Mouse (Mus musculus) MEL (cell line): ENCODE data around the gene Klhl22. TPM values are rescaled to one million over a fixed set of nuclear protein-coding genes. Genes with fewer than 3 reads are reported as not detected.

ENCODE experiments used
- DNase-seq: peaks from one replicate; pipeline ENCODE4 v3.0.0; 2011; ENCODE audit warnings: low read depth, low spot score
- H3K27ac ChIP-seq: 2 replicates; pipeline ENCODE4 v1.5.1; 2012; ENCODE audit warnings: low read depth, mild to moderate bottlenecking, control low read depth, low read length, moderate library complexity; ENCODE audit not compliant: control insufficient read depth
- H3K27me3 ChIP-seq, 2 experiments: fragments of 150-350 bp in 1 of 2; sonication (generic) in 1 of 2; 2 replicates each; pipeline ENCODE4 v1.6.1; 2012; ENCODE audit warnings: low read length in 2 of 2, mild to moderate bottlenecking in 2 of 2, improper control_type of control experiment in 1 of 2, moderate library complexity in 1 of 2; ENCODE audit not compliant: insufficient read depth in 2 of 2, control insufficient read depth in 1 of 2
- H3K36me3 ChIP-seq, 2 experiments: 2 replicates each; pipeline ENCODE4 v1.6.1; 2012 to 2014; ENCODE audit warnings: low read length in 2 of 2, improper control_type of control experiment in 1 of 2, inconsistent platforms in 1 of 2, mild to moderate bottlenecking in 1 of 2; ENCODE audit not compliant: insufficient read depth in 2 of 2, control insufficient read depth in 1 of 2
- H3K4me1 ChIP-seq, 2 experiments: fragments of 150-350 bp in 1 of 2; sonication (generic) in 1 of 2; 2 replicates each; pipeline ENCODE4 v1.6.1; 2012; ENCODE audit warnings: low read length in 2 of 2, improper control_type of control experiment in 1 of 2, mild to moderate bottlenecking in 1 of 2; ENCODE audit not compliant: insufficient read depth in 2 of 2, control insufficient read depth in 1 of 2
- H3K4me3 ChIP-seq, 2 experiments: fragments of 150-350 bp in 1 of 2; sonication (generic) in 1 of 2; 2 replicates each; pipeline ENCODE4 v1.5.1; 2012; ENCODE audit warnings: low read depth in 2 of 2, low read length in 2 of 2, mild to moderate bottlenecking in 2 of 2, moderate library complexity in 2 of 2, control low read depth in 1 of 2, improper control_type of control experiment in 1 of 2; ENCODE audit not compliant: control insufficient read depth in 1 of 2, insufficient read depth in 1 of 2
- H3K79me2 ChIP-seq: 2 replicates; pipeline ENCODE4 v1.6.1; 2012; ENCODE audit warnings: mild to moderate bottlenecking, low read length, moderate library complexity; ENCODE audit not compliant: control insufficient read depth, poor library complexity, insufficient read depth
- H3K9ac ChIP-seq: 2 replicates; pipeline ENCODE4 v1.6.1; 2012; ENCODE audit warnings: low read depth, mild to moderate bottlenecking, control low read depth, low read length, moderate library complexity; ENCODE audit not compliant: control insufficient read depth, poor library complexity, severe bottlenecking
- H3K9me3 ChIP-seq: fragments of 150-350 bp; sonication (generic); replicated peaks from 2 replicates; pipeline ENCODE4 v1.6.1; 2012; ENCODE audit warnings: mild to moderate bottlenecking, low read length, improper control_type of control experiment, moderate library complexity; ENCODE audit not compliant: insufficient read depth
- BHLHE40 ChIP-seq: IDR thresholded peaks from 2 replicates; pipeline ENCODE4 v1.6.1; 2012; ENCODE audit warnings: low read depth, mild to moderate bottlenecking, inconsistent platforms, low read length, improper control_type of control experiment, borderline replicate concordance
- CHD1 ChIP-seq: IDR thresholded peaks from 2 replicates; pipeline ENCODE4 v1.6.1; 2012; ENCODE audit warnings: low read depth, mild to moderate bottlenecking, inconsistent platforms, low read length, improper control_type of control experiment
- CTCF ChIP-seq, 3 experiments: IDR thresholded peaks in 2 of 3; conservative IDR thresholded peaks in 1 of 3; 2 replicates each; pipeline ENCODE4 v1.5.1; 2011 to 2012; ENCODE audit warnings: low read length in 3 of 3, low read depth in 2 of 3, mild to moderate bottlenecking in 2 of 3, improper control_type of control experiment in 1 of 3, inconsistent platforms in 1 of 3, mixed read lengths in 1 of 3, moderate library complexity in 1 of 3; ENCODE audit not compliant: control insufficient read depth in 1 of 3, insufficient read depth in 1 of 3, poor library complexity in 1 of 3, severe bottlenecking in 1 of 3
- HCFC1 ChIP-seq: IDR thresholded peaks from 2 replicates; pipeline ENCODE4 v1.6.1; 2012; ENCODE audit warnings: low read depth, mild to moderate bottlenecking, inconsistent platforms, low read length, improper control_type of control experiment, moderate library complexity
- KAT2A ChIP-seq: conservative IDR thresholded peaks from 2 replicates; pipeline ENCODE4 v1.6.1; 2012; ENCODE audit warnings: low read depth, low read length, improper control_type of control experiment, inconsistent platforms
- MAX ChIP-seq: IDR thresholded peaks from 2 replicates; pipeline ENCODE4 v1.6.1; 2011; ENCODE audit warnings: low read length, improper control_type of control experiment
- MAZ ChIP-seq: IDR thresholded peaks from 2 replicates; pipeline ENCODE4 v1.6.1; 2012; ENCODE audit warnings: low read depth, mild to moderate bottlenecking, inconsistent platforms, low read length, improper control_type of control experiment
- NELFE ChIP-seq: IDR thresholded peaks from 2 replicates; pipeline ENCODE4 v1.6.1; 2011; ENCODE audit warnings: low read depth, low read length, improper control_type of control experiment
- NRF1 ChIP-seq: IDR thresholded peaks from 2 replicates; pipeline ENCODE4 v1.6.1; 2014; ENCODE audit warnings: low read depth, mild to moderate bottlenecking, inconsistent platforms, low read length, improper control_type of control experiment, moderate library complexity; ENCODE audit not compliant: poor library complexity, insufficient read depth, severe bottlenecking
- POLR2AphosphoS2 ChIP-seq: IDR thresholded peaks from 2 replicates; pipeline ENCODE4 v1.6.1; 2011; ENCODE audit warnings: low read length, improper control_type of control experiment
- RAD21 ChIP-seq: IDR thresholded peaks from 2 replicates; pipeline ENCODE4 v1.6.1; 2011; ENCODE audit warnings: mild to moderate bottlenecking, low read depth, low read length, improper control_type of control experiment
- RCOR1 ChIP-seq: IDR thresholded peaks from 2 replicates; pipeline ENCODE4 v1.6.1; 2012; ENCODE audit warnings: low read depth, mild to moderate bottlenecking, inconsistent platforms, low read length, improper control_type of control experiment
- SIN3A ChIP-seq: IDR thresholded peaks from 2 replicates; pipeline ENCODE4 v1.6.1; 2012; ENCODE audit warnings: low read length, improper control_type of control experiment, inconsistent platforms
- SMC3 ChIP-seq: IDR thresholded peaks from 2 replicates; pipeline ENCODE4 v1.6.1; 2011; ENCODE audit warnings: low read depth, low read length, improper control_type of control experiment
- USF1 ChIP-seq: IDR thresholded peaks from 2 replicates; pipeline ENCODE4 v1.6.1; 2014; ENCODE audit warnings: low read depth, mild to moderate bottlenecking, inconsistent platforms, low read length, improper control_type of control experiment, moderate library complexity
- ZC3H11A ChIP-seq: IDR thresholded peaks from 2 replicates; pipeline ENCODE4 v1.6.1; 2012; ENCODE audit warnings: low read depth, mild to moderate bottlenecking, inconsistent platforms, low read length, improper control_type of control experiment
- polyA plus RNA-seq, 2 experiments: library from polyadenylated mRNA; stranded (reverse) in 1 of 2; unstranded in 1 of 2; fragments of >175 nt in 1 of 2; fragments of >200 nt in 1 of 2; gene quantifications; 2 replicates each; pipeline versions ENCODE4 v1.2.1 to v1.2.4; 2012; ENCODE audit warnings: low replicate concordance in 2 of 2, low read depth in 1 of 2; ENCODE audit not compliant: insufficient read length in 2 of 2, insufficient read depth in 1 of 2, missing spikeins in 1 of 2
- total RNA-seq: library from RNA; depleted of rRNA; stranded (reverse); fragments of 300-350 nt; gene quantifications from 2 replicates; pipeline ENCODE4 v1.2.3, GENCODE M21; 2012

Klhl22 gene
- total and polyA plus RNA-seq, 3 experiments: 82.4 to 191 (median 97.0) TPM

- Histone ChIP-seq H3K9me3 (no peaks in the 10 kb centered on the region), H3K4me1 (peaks cover 0 to 11% of the 10 kb centered on the region in 2 experiments; a peak in 1 of 4 replicates), H3K36me3 (peaks cover 7 to 61% of the 10 kb centered on the region in 2 experiments), H3K9ac (no peak overlapping the region), H3K27me3 (no peaks in the 10 kb centered on the region), H3K4me3 (no peak overlapping the region), H3K79me2 (peaks cover 2% of the 10 kb centered on the region; the same call in 1 of the 2 replicates), H3K27ac (no peak overlapping the region)
- no peak for TF ChIP-seq SIN3A
- TF ChIP-seq MAX: no peak
- TF ChIP-seq RAD21: no peak; the same call in none of the 2 replicates
- no peak for TF ChIP-seq CHD1
- peak; percentile 27 for TF ChIP-seq SMC3
- peak in 2 of 3 experiments; percentile 25 to 42; a peak in 3 of 6 replicates for TF ChIP-seq CTCF (IDR thresholded peaks at IDR 0.05 in 2 of 3, conservative IDR thresholded peaks at IDR 0.05 in 1 of 3; ENCODE audit: control insufficient read depth in 1 of 3, insufficient read depth in 1 of 3, low read depth in 2 of 3, low read length in 3 of 3, poor library complexity in 1 of 3, severe bottlenecking in 1 of 3)
- TF ChIP-seq NELFE: no peak
- peak; percentile 32 for DNase-seq
These were observed 11.9 kb downstream of the Klhl22 start for GRCm38 (mm10) chr16:17771117-17771865.

GRCm38 (mm10) chr16:17776828-17777227 is 17.4 kb downstream of the Klhl22 start:
- Histone ChIP-seq H3K27me3 (no peaks in the 10 kb centered on the region), H3K9me3 (no peaks in the 10 kb centered on the region), H3K4me1 (no peaks in the 10 kb centered on the region), H3K27ac (no peak overlapping the region), H3K79me2 (0 out of 2 replicates have a peak, but pooled peaks cover 2% of the 10 kb centered on the region), H3K9ac (no peak overlapping the region), H3K4me3 (no peak overlapping the region), H3K36me3 (peaks cover 3 to 58% of the 10 kb centered on the region in 2 experiments; a peak in 2 of 4 replicates)
- DNase-seq: peak; percentile 53
- peak; percentile 5 for TF ChIP-seq RAD21
- TF ChIP-seq USF1: no peak
- TF ChIP-seq MAZ: no peak
- peak; percentile 54 to 77 (median 54) for TF ChIP-seq CTCF (IDR thresholded peaks at IDR 0.05 in 2 of 3, conservative IDR thresholded peaks at IDR 0.05 in 1 of 3; ENCODE audit: control insufficient read depth in 1 of 3, insufficient read depth in 1 of 3, low read depth in 2 of 3, low read length in 3 of 3, poor library complexity in 1 of 3, severe bottlenecking in 1 of 3)
- no peak for TF ChIP-seq KAT2A

- H3K36me3 ChIP-seq: peaks cover 3 to 50% of the 10 kb centered on the region in 2 experiments; a peak in 2 of 4 replicates
- no peak overlapping the region for H3K9ac ChIP-seq
- no peaks in the 10 kb centered on the region for H3K4me1 ChIP-seq
- no peaks in the 10 kb centered on the region for H3K9me3 ChIP-seq
- H3K27ac ChIP-seq: no peak overlapping the region
- TF ChIP-seq CTCF (IDR thresholded peaks at IDR 0.05 in 2 of 3, conservative IDR thresholded peaks at IDR 0.05 in 1 of 3; ENCODE audit: control insufficient read depth in 1 of 3, insufficient read depth in 1 of 3, low read depth in 2 of 3, low read length in 3 of 3, poor library complexity in 1 of 3, severe bottlenecking in 1 of 3): no peak
- no peak for TF ChIP-seq HCFC1
- TF ChIP-seq POLR2AphosphoS2: no peak
- TF ChIP-seq RCOR1: no peak
- TF ChIP-seq NRF1: no peak
- no peak for TF ChIP-seq ZC3H11A
- TF ChIP-seq BHLHE40: no peak
- TF ChIP-seq, all 39 proteins: peak for 0
- Histone ChIP-seq H3K27me3 (no peaks in the 10 kb centered on the region), H3K79me2 (0 out of 2 replicates have a peak, but pooled peaks cover 2% of the 10 kb centered on the region), H3K4me3 (no peak overlapping the region)
- DNase-seq: no peak
These were observed 18.8 kb downstream of the Klhl22 start for GRCm38 (mm10) chr16:17778223-17778622.
